Mouse (Mus musculus): ENCODE data around the gene Golph3. TPM values are rescaled to one million over a fixed set of nuclear protein-coding genes. Genes with fewer than 3 reads are reported as not detected.

Gene Golph3
- polyA plus RNA-seq, 1 experiment from 2014 or later, result 56.7 TPM

- H3K9ac ChIP-seq (replicated peaks; ENCODE audit: low read depth, low read length), result no peak overlapping the region
Observed at GRCm38 (mm10) chr15:12324326-12324725, 3.1 kb downstream of the Golph3 start.

GRCm38 (mm10) chr15:12330389-12330788 is 9.1 kb downstream of the Golph3 start:
- H3K4me1 ChIP-seq (replicated peaks; ENCODE audit: control insufficient read depth, insufficient read depth, low read length), result peaks cover 8% of the 10 kb centered on the region
- no peaks in the 10 kb centered on the region for H3K27me3 ChIP-seq (replicated peaks; ENCODE audit: control insufficient read depth, insufficient read depth, low read length)

More at GRCm38 (mm10) chr15:12324326-12324725, 3.1 kb downstream of the Golph3 start:
- no peak overlapping the region for H3K4me2 ChIP-seq (ENCODE audit: low read length)
- H3K4me1 ChIP-seq (replicated peaks; ENCODE audit: control insufficient read depth, insufficient read depth, low read length), result peaks cover 24% of the 10 kb centered on the region
- ATAC-seq, result no peak
- no peaks in the 10 kb centered on the region for H3K36me3 ChIP-seq (ENCODE audit: control insufficient read depth, insufficient read depth)
- H3K27ac ChIP-seq (ENCODE audit: low read length), result no peak overlapping the region
- no peak overlapping the region for H3K4me3 ChIP-seq (replicated peaks; ENCODE audit: low read length)
- 100% methylated on average over 1 of the region's 1 CpGs for WGBS
- no peaks in the 10 kb centered on the region for H3K9me3 ChIP-seq (ENCODE audit: control insufficient read depth, low read length)
- H3K27me3 ChIP-seq (replicated peaks; ENCODE audit: control insufficient read depth, insufficient read depth, low read length), result 0 out of 2 replicates have a peak, but pooled peaks cover 3% of the 10 kb centered on the region

GRCm38 (mm10) chr15:12330892-12331291 is 9.6 kb downstream of the Golph3 start:
- Histone ChIP-seq H3K27me3 (replicated peaks; ENCODE audit: control insufficient read depth, insufficient read depth, low read length) (no peaks in the 10 kb centered on the region), H3K4me3 (replicated peaks; ENCODE audit: low read length) (no peak overlapping the region), H3K27ac (ENCODE audit: low read length) (peak overlapping the region; percentile 50), H3K36me3 (ENCODE audit: control insufficient read depth, insufficient read depth) (no peaks in the 10 kb centered on the region), H3K9me3 (ENCODE audit: control insufficient read depth, low read length) (no peaks in the 10 kb centered on the region), H3K9ac (replicated peaks; ENCODE audit: low read depth, low read length) (no peak overlapping the region), H3K4me1 (replicated peaks; ENCODE audit: control insufficient read depth, insufficient read depth, low read length) (peaks cover 8% of the 10 kb centered on the region), H3K4me2 (ENCODE audit: low read length) (no peak overlapping the region)
- ATAC-seq, result peak; percentile 78

More at GRCm38 (mm10) chr15:12330389-12330788, 9.1 kb downstream of the Golph3 start:
- Histone ChIP-seq H3K27ac (ENCODE audit: low read length) (no peak overlapping the region), H3K9me3 (ENCODE audit: control insufficient read depth, low read length) (no peaks in the 10 kb centered on the region), H3K4me2 (ENCODE audit: low read length) (no peak overlapping the region), H3K4me3 (replicated peaks; ENCODE audit: low read length) (no peak overlapping the region), H3K9ac (replicated peaks; ENCODE audit: low read depth, low read length) (no peak overlapping the region), H3K36me3 (ENCODE audit: control insufficient read depth, insufficient read depth) (no peaks in the 10 kb centered on the region)
- peak; percentile 20; the same call in 1 of the 2 replicates for ATAC-seq
- 91% methylated on average over 3 of the region's 3 CpGs for WGBS

GRCm38 (mm10) chr15:12331300-12331699 is 10.1 kb downstream of the Golph3 start:
- ATAC-seq, result no peak
- no peak overlapping the region for H3K9ac ChIP-seq (replicated peaks; ENCODE audit: low read depth, low read length)
- WGBS, result 59% methylated on average over 1 of the region's 1 CpGs
- H3K36me3 ChIP-seq (ENCODE audit: control insufficient read depth, insufficient read depth), result no peaks in the 10 kb centered on the region
- H3K4me2 ChIP-seq (ENCODE audit: low read length), result no peak overlapping the region
- H3K27me3 ChIP-seq (replicated peaks; ENCODE audit: control insufficient read depth, insufficient read depth, low read length), result no peaks in the 10 kb centered on the region
- H3K27ac ChIP-seq (ENCODE audit: low read length), result peak overlapping the region; percentile 50; the same call in 1 of the 2 replicates
- no peaks in the 10 kb centered on the region for H3K9me3 ChIP-seq (ENCODE audit: control insufficient read depth, low read length)
- H3K4me1 ChIP-seq (replicated peaks; ENCODE audit: control insufficient read depth, insufficient read depth, low read length), result peaks cover 8% of the 10 kb centered on the region
- H3K4me3 ChIP-seq (replicated peaks; ENCODE audit: low read length), result no peak overlapping the region

- ATAC-seq, result no peak
Observed at GRCm38 (mm10) chr15:12334381-12334780, 13.1 kb downstream of the Golph3 start.

GRCm38 (mm10) chr15:12337030-12337778 is 16.0 kb downstream of the Golph3 start:
- Histone ChIP-seq H3K9ac (replicated peaks; ENCODE audit: low read depth, low read length) (no peak overlapping the region), H3K27me3 (replicated peaks; ENCODE audit: control insufficient read depth, insufficient read depth, low read length) (no peaks in the 10 kb centered on the region), H3K4me3 (replicated peaks; ENCODE audit: low read length) (no peak overlapping the region), H3K27ac (ENCODE audit: low read length) (no peak overlapping the region), H3K4me2 (ENCODE audit: low read length) (no peak overlapping the region), H3K4me1 (replicated peaks; ENCODE audit: control insufficient read depth, insufficient read depth, low read length) (peaks cover 3% of the 10 kb centered on the region; the same call in 1 of the 2 replicates), H3K9me3 (ENCODE audit: control insufficient read depth, low read length) (no peaks in the 10 kb centered on the region), H3K36me3 (ENCODE audit: control insufficient read depth, insufficient read depth) (no peaks in the 10 kb centered on the region)
- no peak for ATAC-seq
- WGBS, result 82% methylated on average over 4 of the region's 4 CpGs

More at GRCm38 (mm10) chr15:12334381-12334780, 13.1 kb downstream of the Golph3 start:
- H3K27ac ChIP-seq (ENCODE audit: low read length), result no peak overlapping the region
- no peak overlapping the region for H3K4me3 ChIP-seq (replicated peaks; ENCODE audit: low read length)
- peaks cover 8% of the 10 kb centered on the region for H3K4me1 ChIP-seq (replicated peaks; ENCODE audit: control insufficient read depth, insufficient read depth, low read length)
- H3K4me2 ChIP-seq (ENCODE audit: low read length), result no peak overlapping the region
- no peaks in the 10 kb centered on the region for H3K36me3 ChIP-seq (ENCODE audit: control insufficient read depth, insufficient read depth)
- no peaks in the 10 kb centered on the region for H3K27me3 ChIP-seq (replicated peaks; ENCODE audit: control insufficient read depth, insufficient read depth, low read length)
- no peak overlapping the region for H3K9ac ChIP-seq (replicated peaks; ENCODE audit: low read depth, low read length)
- 87% methylated on average over 4 of the region's 4 CpGs for WGBS
- no peaks in the 10 kb centered on the region for H3K9me3 ChIP-seq (ENCODE audit: control insufficient read depth, low read length)

- H3K4me1 ChIP-seq (replicated peaks; ENCODE audit: control insufficient read depth, insufficient read depth, low read length), result peaks cover 3% of the 10 kb centered on the region; the same call in 1 of the 2 replicates
- no peak overlapping the region for H3K9ac ChIP-seq (replicated peaks; ENCODE audit: low read depth, low read length)
- H3K36me3 ChIP-seq (ENCODE audit: control insufficient read depth, insufficient read depth), result no peaks in the 10 kb centered on the region
- no peak overlapping the region for H3K27ac ChIP-seq (ENCODE audit: low read length)
- H3K9me3 ChIP-seq (ENCODE audit: control insufficient read depth, low read length), result no peaks in the 10 kb centered on the region
- no peak overlapping the region for H3K4me3 ChIP-seq (replicated peaks; ENCODE audit: low read length)
- H3K27me3 ChIP-seq (replicated peaks; ENCODE audit: control insufficient read depth, insufficient read depth, low read length), result no peaks in the 10 kb centered on the region
- ATAC-seq, result no peak
- 49% methylated on average over 3 of the region's 3 CpGs for WGBS
- H3K4me2 ChIP-seq (ENCODE audit: low read length), result no peak overlapping the region
Observed at GRCm38 (mm10) chr15:12337779-12338137, 16.5 kb downstream of the Golph3 start.

GRCm38 (mm10) chr15:12340536-12341400 is 19.5 kb downstream of the Golph3 start:
- no peaks in the 10 kb centered on the region for H3K27me3 ChIP-seq (replicated peaks; ENCODE audit: control insufficient read depth, insufficient read depth, low read length)
- no peak overlapping the region for H3K4me3 ChIP-seq (replicated peaks; ENCODE audit: low read length)
- H3K27ac ChIP-seq (ENCODE audit: low read length), result no peak overlapping the region
- no peaks in the 10 kb centered on the region for H3K9me3 ChIP-seq (ENCODE audit: control insufficient read depth, low read length)
- WGBS, result 31% methylated on average over 5 of the region's 5 CpGs
- H3K36me3 ChIP-seq (ENCODE audit: control insufficient read depth, insufficient read depth), result peaks cover 2% of the 10 kb centered on the region; the same call in 1 of the 2 replicates
- peaks cover 3% of the 10 kb centered on the region; the same call in 1 of the 2 replicates for H3K4me1 ChIP-seq (replicated peaks; ENCODE audit: control insufficient read depth, insufficient read depth, low read length)
- no peak for ATAC-seq
- no peak overlapping the region for H3K9ac ChIP-seq (replicated peaks; ENCODE audit: low read depth, low read length)
- no peak overlapping the region for H3K4me2 ChIP-seq (ENCODE audit: low read length)

GRCm38 (mm10) chr15:12341401-12341758 is 20.1 kb downstream of the Golph3 start:
- H3K9ac ChIP-seq (replicated peaks; ENCODE audit: low read depth, low read length), result no peak overlapping the region
- 7% methylated on average over 4 of the region's 4 CpGs for WGBS
- no peaks in the 10 kb centered on the region for H3K9me3 ChIP-seq (ENCODE audit: control insufficient read depth, low read length)
- no peak overlapping the region for H3K4me3 ChIP-seq (replicated peaks; ENCODE audit: low read length)
- H3K4me2 ChIP-seq (ENCODE audit: low read length), result no peak overlapping the region
- no peak overlapping the region for H3K27ac ChIP-seq (ENCODE audit: low read length)
- peaks cover 2% of the 10 kb centered on the region; the same call in 1 of the 2 replicates for H3K36me3 ChIP-seq (ENCODE audit: control insufficient read depth, insufficient read depth)
- no peaks in the 10 kb centered on the region for H3K27me3 ChIP-seq (replicated peaks; ENCODE audit: control insufficient read depth, insufficient read depth, low read length)
- H3K4me1 ChIP-seq (replicated peaks; ENCODE audit: control insufficient read depth, insufficient read depth, low read length), result peaks cover 3% of the 10 kb centered on the region; the same call in 1 of the 2 replicates
- peak; percentile 78 for ATAC-seq

All from forebrain, embryonic 16.5 days (tissue).